Mouse (Mus musculus) G1E (cell line): ENCODE measurements at regions not wholly inside any gene's neighbourhood (a gene's known extent, or its start where the extent isn't known, plus 50 kb on each side); places are given as distances from the start of the nearest gene placed in this dataset.

Source experiments
- CTCF ChIP-seq: IDR thresholded peaks from 2 replicates; pipeline ENCODE4 v1.5.1; 2012; ENCODE audit warnings: low read depth, low read length, inconsistent platforms, mixed read lengths
- POLR2AphosphoS5 ChIP-seq: IDR thresholded peaks from 2 replicates; pipeline ENCODE4 v1.6.1; 2012; ENCODE audit warnings: low read depth, low read length, inconsistent platforms; ENCODE audit not compliant: insufficient replicate concordance

GRCm38 (mm10) chr6:93260827-93261226 is 317.5 kb upstream of the Adamts9 start:
- TF ChIP-seq CTCF (no peak), POLR2AphosphoS5 (no peak)
